Mouse (Mus musculus) adrenal gland, adult 8-10 months (tissue): ENCODE measurements around the gene Dact1. TPM values are rescaled to one million over a fixed set of nuclear protein-coding genes. Genes with fewer than 3 reads are reported as not detected.

Experiments
- DNase-seq: peaks from one replicate; pipeline ENCODE4 v3.0.0; 2022
- total RNA-seq, 4 experiments: library from RNA; stranded (reverse); gene quantifications; 2 replicates each; pipeline ENCODE4 v1.2.4; 2022

The Dact1 gene
- total RNA-seq, 4 experiments from 2014 or later, result 15.6 to 29.4 (median 22.5) TPM

DNA sequence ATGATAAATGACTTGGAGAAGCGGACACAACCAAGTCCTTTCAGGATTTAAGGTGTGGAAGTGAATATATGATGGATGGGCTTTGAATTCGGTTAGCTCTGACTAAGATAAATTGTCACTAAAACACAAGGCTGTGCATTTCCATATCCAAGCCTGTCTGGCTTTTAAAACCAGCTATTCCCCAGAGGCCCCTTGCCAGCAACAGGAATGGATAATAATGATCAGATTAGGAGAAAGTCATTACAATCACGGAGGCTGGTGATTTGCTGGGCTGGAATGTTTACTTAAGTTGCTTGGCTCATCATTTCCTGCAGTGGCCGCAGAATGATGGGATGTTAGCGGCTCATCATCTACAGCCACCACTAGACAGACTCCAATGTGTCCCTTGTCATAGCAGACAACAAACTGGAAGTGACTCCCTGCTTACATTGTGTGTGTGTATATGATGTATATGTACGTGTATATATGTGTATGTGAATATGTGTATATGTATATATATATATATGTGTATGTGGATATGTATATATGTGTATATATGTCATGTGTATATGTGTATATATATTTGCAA lies 28.3 kb downstream of the Dact1 start:
- no peak for DNase-seq

GRCm38 (mm10) chr12:71339142-71339848 lies 29.6 kb downstream of the Dact1 start:
- DNase-seq, result no peak

DNA sequence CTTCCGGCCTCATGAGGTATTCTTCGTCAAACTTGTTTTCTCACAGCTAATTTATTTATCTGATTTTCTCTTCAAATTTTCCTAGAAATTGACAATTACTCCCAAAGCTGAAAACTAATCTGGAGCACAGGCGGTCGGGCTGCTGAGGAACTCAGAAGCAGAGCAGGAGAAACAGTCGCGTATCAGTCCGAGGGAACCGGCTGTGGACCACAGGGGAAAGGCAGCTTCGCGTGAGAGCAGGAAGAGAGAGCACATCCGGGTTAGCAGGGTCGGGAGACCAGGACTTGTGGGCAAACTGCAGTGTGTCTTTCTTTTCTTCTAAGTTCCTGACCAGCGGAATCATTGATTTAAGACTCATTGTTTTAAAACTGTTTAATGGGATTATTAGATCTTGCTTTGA lies 32.7 kb downstream of the Dact1 start:
- peak; percentile 31 for DNase-seq

DNA sequence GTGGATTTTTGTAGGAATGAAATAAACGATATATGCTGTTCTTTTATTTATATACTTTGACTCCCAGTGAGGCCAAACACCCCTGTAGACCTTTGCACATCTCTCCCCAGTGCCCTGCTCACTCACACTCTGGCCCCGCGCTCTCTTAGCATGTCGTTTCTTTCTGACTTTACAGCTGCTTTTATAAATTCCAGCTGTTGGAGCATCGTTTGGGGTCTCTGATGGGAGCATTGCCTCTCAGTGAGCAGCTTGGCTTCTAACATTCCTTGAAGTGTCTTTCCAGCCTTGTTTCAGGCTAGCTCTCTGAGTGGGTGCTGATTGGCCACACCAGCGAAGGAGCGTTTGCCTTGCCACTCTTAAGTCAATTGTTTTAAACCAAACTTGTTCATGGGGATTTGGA lies 35.8 kb downstream of the Dact1 start:
- DNase-seq, result no peak

DNA sequence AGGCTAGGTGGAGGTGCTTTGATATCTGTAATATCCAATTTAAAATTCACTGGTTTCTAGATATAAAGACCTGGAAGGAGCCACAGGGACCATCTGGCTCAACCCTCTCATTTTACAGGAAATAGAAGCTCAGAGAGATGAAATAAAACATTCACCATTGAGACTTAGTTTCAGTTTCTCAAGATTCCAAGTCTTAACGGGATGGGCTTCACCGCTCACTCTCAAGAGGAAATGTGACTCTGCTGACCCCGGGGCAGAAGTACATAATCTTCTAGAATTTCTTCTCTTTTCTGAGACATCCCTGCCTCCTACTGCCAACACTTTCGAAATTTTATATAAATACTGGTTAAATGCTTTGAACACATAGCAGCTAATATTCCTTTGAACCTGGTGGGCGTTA lies 36.4 kb downstream of the Dact1 start:
- DNase-seq, result no peak

DNA sequence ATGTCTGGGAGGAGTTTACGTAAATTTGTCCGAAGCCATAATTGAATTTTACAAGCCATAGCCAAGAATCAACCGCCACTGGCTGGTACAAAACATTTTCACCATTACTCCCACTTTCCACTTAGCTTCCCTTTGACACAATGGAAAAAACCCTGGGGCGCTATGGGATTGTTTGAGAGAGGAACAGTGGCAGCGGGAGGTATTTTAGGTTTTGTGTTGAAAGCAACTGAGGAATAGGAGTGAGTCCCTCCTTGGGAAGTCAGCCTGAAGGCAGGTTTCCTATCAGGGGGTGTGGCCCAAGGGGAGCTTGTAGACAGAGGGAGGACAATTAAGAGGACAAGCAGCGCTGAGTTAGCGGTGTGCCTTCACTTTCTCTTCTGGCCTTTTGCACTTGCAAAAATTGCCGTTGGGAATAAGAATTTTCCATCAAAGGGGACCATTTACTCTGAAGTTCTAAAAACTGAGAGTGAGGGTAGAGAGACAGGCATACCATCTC lies 38.8 kb downstream of the Dact1 start:
- no peak for DNase-seq

DNA sequence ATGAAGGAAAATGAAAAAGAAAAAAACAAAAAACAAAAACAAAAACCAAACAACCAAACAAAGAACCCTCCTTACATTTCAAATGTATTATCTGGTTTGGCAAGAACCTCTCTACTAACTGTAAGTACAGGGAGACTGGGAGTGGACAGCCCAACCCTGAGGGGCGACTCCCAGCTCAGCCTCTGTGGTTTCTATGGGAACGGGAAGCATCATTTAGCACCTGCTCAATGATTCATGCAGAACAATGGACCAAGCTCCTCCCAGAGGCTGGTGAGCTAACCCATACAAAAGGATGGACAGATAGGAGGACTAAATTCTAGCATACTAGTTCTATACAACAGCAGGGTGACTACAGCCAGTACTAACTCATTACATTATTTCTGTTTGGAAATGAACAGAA lies 40.4 kb downstream of the Dact1 start:
- no peak for DNase-seq

- DNase-seq, result no peak
Observed at GRCm38 (mm10) chr12:71354656-71355055, 45.0 kb downstream of the Dact1 start.

- DNase-seq, result no peak
Observed at GRCm38 (mm10) chr12:71355092-71355491, 45.4 kb downstream of the Dact1 start.

- no peak for DNase-seq
Observed at GRCm38 (mm10) chr12:71361616-71362015, 51.9 kb downstream of the Dact1 start.

GRCm38 (mm10) chr12:71362425-71362824 lies 52.7 kb downstream of the Dact1 start:
- DNase-seq, result no peak

GRCm38 (mm10) chr12:71364106-71364505 lies 54.4 kb downstream of the Dact1 start:
- DNase-seq, result no peak

GRCm38 (mm10) chr12:71364531-71364930 lies 54.8 kb downstream of the Dact1 start:
- no peak for DNase-seq

- DNase-seq, result no peak
Observed at GRCm38 (mm10) chr12:71365208-71365607, 55.5 kb downstream of the Dact1 start.

- no peak for DNase-seq
Observed at GRCm38 (mm10) chr12:71366175-71366574, 56.5 kb downstream of the Dact1 start.

DNA sequence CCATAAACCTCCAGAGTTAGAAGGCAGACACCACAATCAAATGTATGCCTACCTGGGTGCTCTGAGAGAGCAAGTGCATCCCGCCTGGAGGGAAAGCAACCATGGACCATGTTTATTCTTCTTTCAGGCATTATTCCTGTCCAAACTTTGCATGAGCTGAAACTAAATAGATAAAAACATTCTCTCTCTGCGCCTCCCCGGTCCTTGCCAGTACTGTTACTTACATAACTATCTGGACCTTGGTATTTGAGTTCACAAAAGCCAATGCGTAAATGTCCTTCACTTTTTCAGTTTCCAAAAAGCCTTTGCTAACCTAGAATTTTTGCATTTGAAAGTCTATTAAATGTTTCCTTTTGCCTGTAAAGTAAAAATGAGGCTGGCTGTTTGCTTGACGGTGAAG lies 58.9 kb downstream of the Dact1 start:
- no peak for DNase-seq

Other genes starting within 250 kb of the Dact1 start
- gene Tomm20l, start 198.5 kb upstream of the Dact1 start, total RNA-seq, result 10 to 100 TPM in 2 of 4 experiments, 1 to 10 TPM in 2; 9.0 to 14.9 (median 11.7) TPM
- gene Timm9, start 173.2 kb upstream of the Dact1 start, total RNA-seq, result 10 to 100 TPM; 49.0 to 68.2 (median 57.4) TPM
- gene 2700049A03Rik, start 173.0 kb upstream of the Dact1 start, total RNA-seq, result 10 to 100 TPM; 11.9 to 18.6 (median 13.6) TPM